Mouse (Mus musculus) embryonic facial prominence, embryonic 10.5 days (tissue): Measurements from ENCODE around the gene Sepsecs. TPM values are rescaled to one million over a fixed set of nuclear protein-coding genes. Genes with fewer than 3 reads are reported as not detected.

Experiments
- DNase-seq: peaks from one replicate; pipeline ENCODE4 v3.0.0-alpha.2; 2017; ENCODE audit warnings: low spot score
- H3K27ac ChIP-seq: fragments of 300-500 bp; sonication (generic); replicated peaks from 2 replicates; pipeline ENCODE4 v1.5.1; 2016; ENCODE audit warnings: mild to moderate bottlenecking
- H3K27me3 ChIP-seq: fragments of 300-500 bp; sonication (generic); replicated peaks from 2 replicates; pipeline ENCODE4 v1.6.1; 2016; ENCODE audit warnings: low read depth, mild to moderate bottlenecking; ENCODE audit not compliant: poor library complexity, severe bottlenecking
- H3K36me3 ChIP-seq: fragments of 300-500 bp; sonication (generic); replicated peaks from 2 replicates; pipeline ENCODE4 v1.6.1; 2016; ENCODE audit warnings: mild to moderate bottlenecking, moderate library complexity
- H3K4me1 ChIP-seq: fragments of 300-500 bp; sonication (generic); 2 replicates; pipeline ENCODE4 v1.6.1; 2016
- H3K4me3 ChIP-seq: fragments of 300-500 bp; sonication (generic); 2 replicates; pipeline ENCODE4 v1.5.1; 2016; ENCODE audit warnings: mild to moderate bottlenecking, moderate library complexity
- H3K9me3 ChIP-seq: fragments of 300-500 bp; sonication (generic); 2 replicates; pipeline ENCODE4 v1.6.1; 2016; ENCODE audit warnings: mild to moderate bottlenecking
- WGBS: fragments of 180-500 bp; shearing (Covaris S2); methylation state at CpG from one replicate; pipeline ENCODE4 v1.1.7; 2016; 5-methylcytosine and 5-hydroxymethylcytosine counted together
- polyA plus RNA-seq: library from polyadenylated mRNA; unstranded; fragments of >200 nt; fragmentation: Nextera tagmentation; extraction: Ambion mirVana; gene quantifications from 2 replicates; pipeline ENCODE4 v1.2.1, GENCODE M21; 2016

The Sepsecs gene
- polyA plus RNA-seq, 1 experiment from 2014 or later: 9.3 TPM

GRCm38 (mm10) chr5:52673341-52673740 lies 3.8 kb upstream of the Sepsecs start:
- no peaks in the 10 kb centered on the region for H3K9me3 ChIP-seq
- H3K27ac ChIP-seq: no peak overlapping the region
- no peaks in the 10 kb centered on the region for H3K27me3 ChIP-seq
- 39% methylated on average over 9 of the region's 9 CpGs for WGBS
- H3K4me1 ChIP-seq: peaks cover 10% of the 10 kb centered on the region
- H3K36me3 ChIP-seq: no peaks in the 10 kb centered on the region
- no peak for DNase-seq
- no peak overlapping the region for H3K4me3 ChIP-seq

GRCm38 (mm10) chr5:52670745-52671144 lies 1.2 kb upstream of the Sepsecs start:
- DNase-seq: no peak
- Histone ChIP-seq H3K4me3 (no peak overlapping the region), H3K4me1 (peaks cover 10% of the 10 kb centered on the region), H3K27ac (no peak overlapping the region), H3K27me3 (no peaks in the 10 kb centered on the region), H3K36me3 (no peaks in the 10 kb centered on the region; the same call in 1 of the 2 replicates), H3K9me3 (no peaks in the 10 kb centered on the region)
- WGBS: 64% methylated on average over 3 of the region's 3 CpGs

- Histone ChIP-seq H3K4me3 (no peak overlapping the region), H3K27ac (no peak overlapping the region), H3K9me3 (no peaks in the 10 kb centered on the region), H3K4me1 (peaks cover 6% of the 10 kb centered on the region), H3K27me3 (no peaks in the 10 kb centered on the region), H3K36me3 (peaks cover 30% of the 10 kb centered on the region)
- DNase-seq: no peak
- WGBS: 90% methylated on average over 3 of the region's 3 CpGs
Observed at GRCm38 (mm10) chr5:52666766-52667165, 2.7 kb downstream of the Sepsecs start.

- H3K27ac ChIP-seq: no peak overlapping the region
- H3K4me1 ChIP-seq: no peaks in the 10 kb centered on the region
- H3K36me3 ChIP-seq: peaks cover 55% of the 10 kb centered on the region
- no peak overlapping the region for H3K4me3 ChIP-seq
- H3K27me3 ChIP-seq: no peaks in the 10 kb centered on the region
- 81% methylated on average over 4 of the region's 4 CpGs for WGBS
- no peak for DNase-seq
- H3K9me3 ChIP-seq: no peaks in the 10 kb centered on the region
Observed at GRCm38 (mm10) chr5:52657957-52658356, 11.6 kb downstream of the Sepsecs start.

GRCm38 (mm10) chr5:52657336-52657735 lies 12.2 kb downstream of the Sepsecs start:
- no peaks in the 10 kb centered on the region for H3K9me3 ChIP-seq
- no peak overlapping the region for H3K27ac ChIP-seq
- peaks cover 58% of the 10 kb centered on the region for H3K36me3 ChIP-seq
- no peaks in the 10 kb centered on the region for H3K4me1 ChIP-seq
- H3K27me3 ChIP-seq: no peaks in the 10 kb centered on the region
- WGBS: 87% methylated on average over 5 of the region's 5 CpGs
- no peak overlapping the region for H3K4me3 ChIP-seq
- no peak for DNase-seq

GRCm38 (mm10) chr5:52655992-52656391 lies 13.5 kb downstream of the Sepsecs start:
- Histone ChIP-seq H3K27ac (no peak overlapping the region), H3K9me3 (no peaks in the 10 kb centered on the region), H3K4me1 (no peaks in the 10 kb centered on the region), H3K4me3 (no peak overlapping the region), H3K27me3 (no peaks in the 10 kb centered on the region), H3K36me3 (peaks cover 56% of the 10 kb centered on the region)
- DNase-seq: no peak
- 86% methylated on average over 8 of the region's 8 CpGs for WGBS

- H3K4me3 ChIP-seq: no peak overlapping the region
- 95% methylated on average over 5 of the region's 5 CpGs for WGBS
- no peaks in the 10 kb centered on the region for H3K9me3 ChIP-seq
- H3K36me3 ChIP-seq: peaks cover 49% of the 10 kb centered on the region
- no peaks in the 10 kb centered on the region for H3K4me1 ChIP-seq
- no peak for DNase-seq
- H3K27me3 ChIP-seq: no peaks in the 10 kb centered on the region
- H3K27ac ChIP-seq: no peak overlapping the region
Observed at GRCm38 (mm10) chr5:52654961-52655360, 14.5 kb downstream of the Sepsecs start.

- Histone ChIP-seq H3K36me3 (peaks cover 38% of the 10 kb centered on the region), H3K27ac (no peak overlapping the region), H3K4me3 (no peak overlapping the region), H3K4me1 (no peaks in the 10 kb centered on the region), H3K9me3 (no peaks in the 10 kb centered on the region), H3K27me3 (no peaks in the 10 kb centered on the region)
- 91% methylated on average over 7 of the region's 7 CpGs for WGBS
- DNase-seq: no peak
Observed at GRCm38 (mm10) chr5:52652606-52653005, 16.9 kb downstream of the Sepsecs start.

- WGBS: 93% methylated on average over 1 of the region's 1 CpGs
- H3K27me3 ChIP-seq: no peaks in the 10 kb centered on the region
- H3K36me3 ChIP-seq: peaks cover 36% of the 10 kb centered on the region
- H3K27ac ChIP-seq: no peak overlapping the region
- H3K4me1 ChIP-seq: no peaks in the 10 kb centered on the region
- no peak overlapping the region for H3K4me3 ChIP-seq
- H3K9me3 ChIP-seq: no peaks in the 10 kb centered on the region
- DNase-seq: no peak
Observed at GRCm38 (mm10) chr5:52652086-52652485, 17.4 kb downstream of the Sepsecs start.

- WGBS: 76% methylated on average over 9 of the region's 9 CpGs
- Histone ChIP-seq H3K36me3 (peaks cover 55% of the 10 kb centered on the region), H3K27me3 (no peaks in the 10 kb centered on the region), H3K27ac (no peak overlapping the region), H3K9me3 (no peaks in the 10 kb centered on the region), H3K4me3 (no peak overlapping the region), H3K4me1 (no peaks in the 10 kb centered on the region)
- no peak for DNase-seq
Observed at GRCm38 (mm10) chr5:52643947-52644840, 25.3 kb downstream of the Sepsecs start.

GRCm38 (mm10) chr5:52641736-52642135 lies 27.8 kb downstream of the Sepsecs start:
- no peaks in the 10 kb centered on the region for H3K9me3 ChIP-seq
- H3K4me3 ChIP-seq: no peak overlapping the region
- no peak overlapping the region for H3K27ac ChIP-seq
- WGBS: 93% methylated on average over 6 of the region's 6 CpGs
- DNase-seq: no peak
- no peaks in the 10 kb centered on the region for H3K4me1 ChIP-seq
- peaks cover 50% of the 10 kb centered on the region for H3K36me3 ChIP-seq
- H3K27me3 ChIP-seq: no peaks in the 10 kb centered on the region

GRCm38 (mm10) chr5:52638916-52639315 lies 30.6 kb downstream of the Sepsecs start:
- no peak overlapping the region for H3K27ac ChIP-seq
- no peaks in the 10 kb centered on the region for H3K4me1 ChIP-seq
- no peaks in the 10 kb centered on the region for H3K9me3 ChIP-seq
- H3K36me3 ChIP-seq: peaks cover 22% of the 10 kb centered on the region
- no peak overlapping the region for H3K4me3 ChIP-seq
- 87% methylated on average over 8 of the region's 8 CpGs for WGBS
- no peak for DNase-seq
- no peaks in the 10 kb centered on the region for H3K27me3 ChIP-seq

GRCm38 (mm10) chr5:52638006-52638405 lies 31.5 kb downstream of the Sepsecs start:
- Histone ChIP-seq H3K9me3 (no peaks in the 10 kb centered on the region), H3K4me3 (no peak overlapping the region), H3K27me3 (no peaks in the 10 kb centered on the region), H3K4me1 (no peaks in the 10 kb centered on the region), H3K27ac (no peak overlapping the region), H3K36me3 (peaks cover 13% of the 10 kb centered on the region)
- 89% methylated on average over 7 of the region's 7 CpGs for WGBS
- DNase-seq: no peak
